Mouse (Mus musculus): ENCODE data around the gene Syt1.

- TF ChIP-seq POLR2A (IDR thresholded peaks at IDR 0.05; ENCODE audit: insufficient read depth, low read depth, low read length) = no peak
- TF ChIP-seq CTCF (IDR thresholded peaks at IDR 0.05) = no peak
- TF ChIP-seq EP300 (IDR thresholded peaks at IDR 0.05; ENCODE audit: insufficient read depth, low read depth, low read length) = no peak
These were observed 257.5 kb downstream of the Syt1 start for GRCm38 (mm10) chr10:108753304-108753703.
